7 mouse cellular contexts compared by ENCODE assay signal in genomic region chr12:24830766-24831152, GRCm38 (mm10). TPM values are rescaled to one million over a fixed set of nuclear protein-coding genes. Genes with fewer than 3 reads are reported as not detected.
DNase-seq lines count a peak whose midpoint lies in the region; ATAC-seq and TF ChIP-seq lines count a peak whose summit lies in the region.

Gene Mboat2 (plus strand): TSS chr12:24830879.

- H3K79me2 ChIP-seq in MEL (ENCODE audit: control insufficient read depth, insufficient read depth, low read length, poor library complexity): no peaks in the 10 kb centered on the region; the same call in 1 of the 2 replicates

- peaks cover 12 to 16% of the 10 kb centered on the region in 2 experiments for H3K4me1 ChIP-seq in MEL (ENCODE audit: control insufficient read depth in 1 of 2, insufficient read depth in 2 of 2, low read length in 2 of 2)
- peaks cover 50% of the 10 kb centered on the region for H3K4me1 ChIP-seq in forebrain, embryonic 15.5 days
- H3K4me1 ChIP-seq in megakaryocyte, embryonic 14.5 days: peaks cover 34% of the 10 kb centered on the region

- no peak for TF ChIP-seq CTCF in MEL (IDR thresholded peaks at IDR 0.05 in 2 of 3, conservative IDR thresholded peaks at IDR 0.05 in 1 of 3; ENCODE audit: control insufficient read depth in 1 of 3, insufficient read depth in 1 of 3, low read depth in 2 of 3, low read length in 3 of 3, poor library complexity in 1 of 3, severe bottlenecking in 1 of 3)

- peak within 1 kb of the TSS; percentile 73 to 95 for H3K4me3 ChIP-seq in MEL (ENCODE audit: control insufficient read depth in 1 of 2, insufficient read depth in 1 of 2, low read depth in 2 of 2, low read length in 2 of 2)
- peak within 1 kb of the TSS; percentile 74 for H3K4me3 ChIP-seq in forebrain, embryonic 15.5 days
- H3K4me3 ChIP-seq in megakaryocyte, embryonic 14.5 days (replicated peaks): peak within 1 kb of the TSS; percentile 98

- no peaks in the 10 kb centered on the region for H3K9me3 ChIP-seq in MEL (replicated peaks; ENCODE audit: insufficient read depth, low read length)
- no peaks in the 10 kb centered on the region for H3K9me3 ChIP-seq in forebrain, embryonic 15.5 days
- H3K9me3 ChIP-seq in megakaryocyte, embryonic 14.5 days: no peaks in the 10 kb centered on the region

- H3K36me3 ChIP-seq in MEL (ENCODE audit: control insufficient read depth in 1 of 2, insufficient read depth in 2 of 2, low read length in 2 of 2): peaks cover 0 to 15% of the 10 kb centered on the region in 2 experiments; a peak in 2 of 4 replicates
- no peaks in the 10 kb centered on the region; the same call in 1 of the 2 replicates for H3K36me3 ChIP-seq in forebrain, embryonic 15.5 days
- H3K36me3 ChIP-seq in megakaryocyte, embryonic 14.5 days (replicated peaks; ENCODE audit: low read length): no peaks in the 10 kb centered on the region

- peak within 1 kb of the TSS; percentile 68 for H3K9ac ChIP-seq in MEL (ENCODE audit: control insufficient read depth, low read depth, low read length, poor library complexity, severe bottlenecking)
- H3K9ac ChIP-seq in forebrain, embryonic 15.5 days (replicated peaks): peak within 1 kb of the TSS; percentile 97

- no peak within 1 kb of the TSS for H3K27ac ChIP-seq in MEL (ENCODE audit: control insufficient read depth, low read depth, low read length)
- peak within 1 kb of the TSS; percentile 96 for H3K27ac ChIP-seq in forebrain, embryonic 15.5 days (replicated peaks)

- TF ChIP-seq EP300 in MEL (IDR thresholded peaks at IDR 0.05; ENCODE audit: low read depth in 1 of 2, low read length in 2 of 2): no peak

- H3K27me3 ChIP-seq in MEL (ENCODE audit: control insufficient read depth in 1 of 2, insufficient read depth in 2 of 2, low read length in 2 of 2): no peaks in the 10 kb centered on the region
- H3K27me3 ChIP-seq in forebrain, embryonic 15.5 days: no peaks in the 10 kb centered on the region
- H3K27me3 ChIP-seq in megakaryocyte, embryonic 14.5 days (replicated peaks): peaks cover 16% of the 10 kb centered on the region

- ATAC-seq in forebrain, embryonic 15.5 days (replicated peaks): peak; percentile 35; the same call in 1 of the 2 replicates
- peak; percentile 5 for ATAC-seq in inflammation-experienced regulatory T-cells, adult 6 months

- peak within 1 kb of the TSS; percentile 69 for H3K4me2 ChIP-seq in forebrain, embryonic 15.5 days (replicated peaks)

- DNase-seq in MEL (ENCODE audit: low read depth, low spot score): peak; percentile 37
- peak; percentile 63 for DNase-seq in adrenal gland, postnatal 10 days
- peak; percentile 46 to 59 for DNase-seq in left cerebral cortex, postnatal 25 days (ENCODE audit: low spot score in 2 of 2)
- peak; percentile 55 to 58 for DNase-seq in spleen, postnatal 10 days (ENCODE audit: low spot score in 2 of 2)

- TF ChIP-seq RAD21 in MEL (IDR thresholded peaks at IDR 0.05; ENCODE audit: low read depth, low read length): no peak

- WGBS in forebrain, embryonic 15.5 days: under 1% methylated on average over 24 of the region's 24 CpGs

- intact Hi-C loops in left cerebral cortex, postnatal 25 days (cut with DNase I): loop anchor here (1.0 to 10.0 kb wide), 2 partner anchors 42 to 114 kb away; no protein-coding TSS in a partner anchor

- 0 out of 4 replicates have a peak, but pooled peaks of 1 of the 2 experiments have one; percentile 18 for TF ChIP-seq POLR2A in MEL (IDR thresholded peaks at IDR 0.05; ENCODE audit: control insufficient read depth in 1 of 2, insufficient read depth in 1 of 2, low read depth in 1 of 2, low read length in 2 of 2, poor library complexity in 1 of 2)

TF ChIP-seq in MEL, 35 proteins besides CTCF, POLR2A, EP300 and RAD21:
- TF ChIP-seq POLR2AphosphoS2 (IDR thresholded peaks at IDR 0.05; ENCODE audit: low read length) (no peak), TAL1 (IDR thresholded peaks at IDR 0.05; ENCODE audit: low read length) (no peak), USF2 (IDR thresholded peaks at IDR 0.05; ENCODE audit: borderline replicate concordance in 1 of 2, insufficient read depth in 1 of 2, low read depth in 1 of 2, low read length in 2 of 2) (no peak), POLR2AphosphoS5 (IDR thresholded peaks at IDR 0.05; ENCODE audit: borderline replicate concordance, low read depth, low read length) (no peak), CHD2 (IDR thresholded peaks at IDR 0.05; ENCODE audit: low read length) (no peak), CHD1 (IDR thresholded peaks at IDR 0.05; ENCODE audit: low read depth, low read length) (no peak), GATA1 (IDR thresholded peaks at IDR 0.05; ENCODE audit: low read depth, low read length) (no peak), ELF1 (IDR thresholded peaks at IDR 0.05; ENCODE audit: low read depth, low read length) (no peak), MEF2A (IDR thresholded peaks at IDR 0.05; ENCODE audit: extremely low read depth, insufficient replicate concordance, low read depth, low read length, poor library complexity, severe bottlenecking) (no peak), MXI1 (IDR thresholded peaks at IDR 0.05; ENCODE audit: low read depth, low read length) (no peak), SMC3 (IDR thresholded peaks at IDR 0.05; ENCODE audit: low read depth, low read length) (no peak), KAT2A (conservative IDR thresholded peaks at IDR 0.05; ENCODE audit: low read depth, low read length) (no peak), ETS1 (IDR thresholded peaks at IDR 0.05; ENCODE audit: low read depth, low read length) (no peak), ZC3H11A (IDR thresholded peaks at IDR 0.05; ENCODE audit: low read depth, low read length) (no peak), MAFK (IDR thresholded peaks at IDR 0.05; ENCODE audit: borderline replicate concordance, low read depth, low read length) (no peak), E2F4 (IDR thresholded peaks at IDR 0.05; ENCODE audit: borderline replicate concordance, low read depth, low read length) (no peak), ZNF384 (IDR thresholded peaks at IDR 0.05; ENCODE audit: low read depth, low read length) (no peak)

RNA-seq across cellular contexts. Expression of gene Mboat2, which starts in this region (rescaled TPM):
- total RNA-seq in MEL (2012; rRNA removed): 13.5 and 14.4 TPM in 2 replicates
- polyA plus RNA-seq in MEL (2012; ENCODE audit: insufficient read depth in 1 of 2, insufficient read length in 2 of 2, low read depth in 1 of 2, low replicate concordance in 2 of 2, missing spikeins in 1 of 2): 10 to 100 TPM in 1 of 2 experiments, not detected in 1; 13.5 TPM
- 10 to 100 TPM; 14.9 to 18.7 TPM for total RNA-seq in adrenal gland, postnatal 10 days (2021)
- 70.7 and 72.5 TPM in 2 replicates for polyA plus RNA-seq in forebrain, embryonic 15.5 days (2015; fragmentation: Nextera tagmentation; extraction: Ambion mirVana)
- not detected for polyA plus RNA-seq in inflammation-experienced regulatory T-cells, adult 6 months (2017; shearing (Covaris generic))
- 10 to 100 TPM; 68.9 to 84.2 TPM for total RNA-seq in left cerebral cortex, postnatal 25 days (2021)
- polyA plus RNA-seq in megakaryocyte, embryonic 14.5 days (2012; ENCODE audit: insufficient read depth, low replicate concordance): 1.6 and 3.3 TPM in 2 replicates

Comparison
In these comparisons a context has a peak if more than half of its experiments do, and no peak if none do; other contexts are left out.
1. Peak in ATAC-seq in inflammation-experienced regulatory T-cells, adult 6 months; RNA of the gene not detected or under 1 TPM.